Mouse (Mus musculus) brain, adult 10 weeks (tissue): ENCODE measurements around the gene Lrba. TPM values are rescaled to one million over a fixed set of nuclear protein-coding genes. Genes with fewer than 3 reads are reported as not detected.

Experiments
- polyA plus RNA-seq: library from polyadenylated mRNA; stranded (reverse); fragments of 350-450 nt; fragmentation: Illumina TruSeq; extraction: RNeasy Lipid Tissue Mini Kit (QIAGEN cat#74804); gene quantifications from one replicate; pipeline ENCODE4 v1.2.3, GENCODE M21; 2015; ENCODE audit warnings: low read depth, low replicate concordance

The Lrba gene
- polyA plus RNA-seq, result 14.6 TPM

GRCm38 (mm10) chr3:86224564-86225421 is at the start of gene Lrba:
Gene Lrba (plus strand): TSS chr3:86224680.

DNA sequence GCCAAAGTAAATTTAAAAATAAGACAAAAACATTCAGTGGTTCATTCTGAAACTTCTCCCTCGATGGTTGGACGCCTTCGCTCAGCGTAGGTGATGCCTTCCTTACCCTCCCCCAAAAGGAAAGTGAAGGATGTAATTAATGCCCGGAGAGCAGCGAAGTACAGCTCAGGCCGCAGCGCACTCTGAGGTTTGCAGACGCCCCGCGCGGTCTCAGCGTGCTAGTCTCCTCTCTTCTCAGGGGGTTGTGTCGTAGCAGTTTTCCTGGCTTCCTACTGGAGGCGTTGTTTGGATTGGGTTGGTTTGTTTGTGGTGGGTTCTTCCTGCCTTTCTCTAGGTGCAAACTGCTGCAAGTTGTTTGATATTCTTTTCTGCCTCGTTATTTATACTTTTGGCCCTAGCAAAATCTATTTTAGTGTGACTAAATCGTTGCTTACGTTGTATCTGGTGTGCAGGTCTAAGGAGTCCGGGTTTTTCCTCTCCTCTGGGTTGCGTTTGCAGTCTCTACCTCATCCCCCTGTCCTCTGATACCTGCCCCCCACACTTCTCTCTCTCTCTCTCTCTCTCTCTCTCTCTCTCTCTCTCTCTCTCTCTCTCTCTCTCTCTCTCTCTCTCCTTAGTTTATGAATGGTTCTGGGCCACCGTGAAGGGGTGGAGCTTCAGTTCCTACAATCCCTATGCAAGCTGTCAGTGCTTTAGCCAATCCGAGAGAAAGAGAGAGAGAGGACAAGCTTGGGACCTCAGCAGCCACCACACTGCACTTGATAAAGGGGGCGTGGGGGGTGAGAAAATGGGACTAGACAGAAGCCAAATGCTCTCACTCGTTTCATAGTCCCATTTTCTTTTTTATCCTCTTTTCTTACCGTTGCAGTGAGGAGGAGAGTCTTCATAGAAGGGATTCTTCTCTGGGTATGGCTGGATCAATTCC is 323.9 kb downstream of the Lrba start, which contains the start of gene Mab21l2:
Mab21l2 (minus strand) TSS at position 539 of the 925 bp plus-strand sequence.

Other genes starting within 250 kb of the Lrba start
- gene Prss48, start 222.2 kb upstream of the Lrba start, polyA plus RNA-seq, result not detected
- gene Rps3a1, start 82.0 kb upstream of the Lrba start, polyA plus RNA-seq, result 1,090 TPM